Mouse (Mus musculus): ENCODE results near the gene Rack1. TPM values are rescaled to one million over a fixed set of nuclear protein-coding genes. Genes with fewer than 3 reads are reported as not detected.
A peak's percentile ranks its signal among the peaks of the same experiment; 100 is the strongest.

Rack1 gene
- polyA plus RNA-seq, 1 experiment from 2014 or later: 603 TPM

DNA sequence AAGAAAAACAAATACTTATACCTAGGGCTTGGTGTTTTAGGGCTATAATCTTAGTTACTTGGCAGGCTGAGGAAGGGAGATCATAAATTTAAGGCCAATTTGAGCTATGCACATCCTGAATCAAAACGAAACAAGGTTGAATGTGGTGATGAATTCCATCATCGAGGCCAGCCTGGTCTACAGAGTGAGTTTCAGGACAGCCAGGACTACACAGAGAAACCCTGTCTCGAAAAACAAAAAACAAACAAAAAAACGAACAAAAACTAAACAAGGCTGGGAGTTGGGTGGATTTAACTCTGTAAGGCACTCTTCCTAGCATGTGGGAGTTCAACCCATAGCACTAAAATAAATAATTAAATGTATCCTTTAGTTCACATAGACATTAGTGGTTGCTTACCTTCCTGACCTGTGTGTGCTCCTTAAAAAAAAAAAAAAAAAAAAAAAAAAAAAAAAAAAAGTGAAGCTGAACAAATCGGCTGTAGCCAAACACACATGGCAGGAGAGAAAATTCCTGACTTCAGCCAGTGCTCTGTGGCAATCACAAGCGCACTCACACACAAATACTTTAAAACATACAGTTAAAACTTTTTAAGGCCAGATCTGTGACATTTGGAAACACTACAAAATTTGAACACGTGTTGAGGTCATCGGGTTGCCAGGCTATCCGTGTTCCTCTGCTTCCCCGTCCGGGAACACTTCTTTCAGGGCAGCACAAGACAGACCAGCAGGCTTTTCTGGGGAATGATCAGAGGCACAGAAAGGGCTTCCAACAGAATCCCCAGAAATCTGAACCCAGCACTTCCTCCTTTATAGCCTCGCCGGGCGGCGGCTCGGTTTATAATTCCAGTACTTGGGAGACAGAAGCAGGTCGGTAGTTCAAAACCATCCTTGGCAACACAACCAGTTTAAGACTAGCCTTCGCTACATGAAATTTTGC, 880 bp upstream of the Rack1 start:
- H3K4me1 ChIP-seq (ENCODE audit: control insufficient read depth, insufficient read depth, low read length): peaks cover 21% of the 10 kb centered on the region
- H3K9me3 ChIP-seq (replicated peaks; ENCODE audit: control insufficient read depth, low read length): no peaks in the 10 kb centered on the region
- H3K36me3 ChIP-seq (ENCODE audit: control insufficient read depth, insufficient read depth, low read length): peaks cover 24% of the 10 kb centered on the region
- peak overlapping the region; percentile 98 for H3K27ac ChIP-seq (ENCODE audit: low read depth, low read length)
- no peak for ATAC-seq (replicated peaks; ENCODE audit: insufficient number of reproducible peaks, low FRiP score, low TSS enrichment)
- 8% methylated on average over 18 of the region's 18 CpGs for WGBS (ENCODE audit: insufficient replicate concordance)
- peak overlapping the region; percentile 72 for H3K4me3 ChIP-seq (ENCODE audit: low read depth, low read length)
- H3K27me3 ChIP-seq (ENCODE audit: control insufficient read depth, insufficient read depth, low read length): no peaks in the 10 kb centered on the region
- H3K4me2 ChIP-seq: peak overlapping the region; percentile 88
- peak overlapping the region; percentile 92 for H3K9ac ChIP-seq (ENCODE audit: low read depth, low read length)

DNA sequence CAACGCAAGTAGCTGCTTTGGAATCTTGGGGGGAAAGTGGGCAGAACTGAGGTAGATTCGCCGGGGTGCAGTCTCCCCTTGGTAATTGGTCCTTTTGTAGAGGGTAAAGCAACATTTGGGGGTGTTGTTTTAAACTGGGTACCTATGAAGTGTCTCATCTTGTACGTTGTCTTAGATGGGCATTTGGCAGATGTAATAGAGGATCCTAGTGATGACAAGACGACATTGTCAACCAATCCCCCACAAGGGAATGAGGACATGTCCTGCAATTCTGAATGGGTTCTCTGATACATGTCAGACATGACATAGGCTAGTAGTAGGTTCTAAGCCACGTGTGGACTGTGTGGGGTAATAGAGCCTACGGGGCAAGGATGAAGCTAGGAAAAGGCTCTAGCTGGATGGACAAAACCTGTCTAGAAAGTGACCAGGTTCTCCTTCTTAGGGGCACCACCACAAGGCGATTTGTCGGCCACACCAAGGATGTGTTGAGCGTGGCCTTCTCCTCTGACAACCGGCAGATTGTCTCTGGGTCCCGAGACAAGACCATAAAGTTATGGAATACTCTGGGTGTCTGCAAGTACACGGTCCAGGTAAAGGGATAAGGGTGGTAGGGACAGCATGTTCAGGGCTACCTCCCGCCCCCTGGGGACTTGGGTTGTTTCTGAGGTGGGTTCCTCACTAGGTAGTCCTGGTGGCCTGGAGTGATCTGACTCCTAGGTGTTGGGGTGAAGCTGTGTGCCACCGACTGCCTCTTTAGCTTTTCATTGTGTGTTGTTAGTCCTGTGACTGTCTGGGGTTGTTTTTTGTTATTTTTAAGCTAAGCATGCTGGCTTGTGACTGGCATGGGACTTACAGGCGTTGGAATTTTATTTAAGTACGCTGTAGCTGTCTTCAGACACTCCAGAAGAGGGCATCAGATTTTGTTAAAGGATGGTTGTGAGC, 2.0 kb downstream of the Rack1 start:
- WGBS (ENCODE audit: insufficient replicate concordance): 69% methylated on average over 17 of the region's 17 CpGs
- Histone ChIP-seq H3K4me1 (ENCODE audit: control insufficient read depth, insufficient read depth, low read length) (peaks cover 21% of the 10 kb centered on the region), H3K9me3 (replicated peaks; ENCODE audit: control insufficient read depth, low read length) (no peaks in the 10 kb centered on the region), H3K4me3 (ENCODE audit: low read depth, low read length) (peak overlapping the region; percentile 72), H3K4me2 (peak overlapping the region; percentile 88), H3K27ac (ENCODE audit: low read depth, low read length) (no peak overlapping the region), H3K27me3 (ENCODE audit: control insufficient read depth, insufficient read depth, low read length) (no peaks in the 10 kb centered on the region), H3K36me3 (ENCODE audit: control insufficient read depth, insufficient read depth, low read length) (peaks cover 49% of the 10 kb centered on the region), H3K9ac (ENCODE audit: low read depth, low read length) (peak overlapping the region; percentile 92)
- ATAC-seq (replicated peaks; ENCODE audit: insufficient number of reproducible peaks, low FRiP score, low TSS enrichment): no peak

DNA sequence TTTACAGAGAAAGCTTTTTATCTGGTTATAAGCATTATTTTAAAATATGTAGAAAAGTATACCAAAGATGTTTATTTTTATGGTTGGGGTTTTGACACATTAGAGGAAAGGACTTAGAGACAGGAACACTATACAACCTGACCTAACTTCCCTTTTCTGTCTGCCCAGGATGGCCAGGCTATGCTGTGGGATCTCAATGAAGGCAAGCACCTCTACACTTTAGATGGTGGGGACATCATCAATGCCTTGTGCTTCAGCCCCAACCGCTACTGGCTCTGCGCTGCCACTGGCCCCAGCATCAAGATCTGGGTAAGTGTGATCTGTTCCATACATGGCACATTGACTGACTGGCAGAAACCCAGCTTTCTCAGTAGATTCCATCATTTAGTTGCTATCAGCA, 3.9 kb downstream of the Rack1 start:
- Histone ChIP-seq H3K9ac (ENCODE audit: low read depth, low read length) (no peak overlapping the region), H3K27ac (ENCODE audit: low read depth, low read length) (no peak overlapping the region), H3K36me3 (ENCODE audit: control insufficient read depth, insufficient read depth, low read length) (peaks cover 62% of the 10 kb centered on the region), H3K4me2 (no peak overlapping the region), H3K4me1 (ENCODE audit: control insufficient read depth, insufficient read depth, low read length) (peaks cover 12% of the 10 kb centered on the region), H3K27me3 (ENCODE audit: control insufficient read depth, insufficient read depth, low read length) (no peaks in the 10 kb centered on the region), H3K9me3 (replicated peaks; ENCODE audit: control insufficient read depth, low read length) (no peaks in the 10 kb centered on the region), H3K4me3 (ENCODE audit: low read depth, low read length) (no peak overlapping the region)
- no peak for ATAC-seq (replicated peaks; ENCODE audit: insufficient number of reproducible peaks, low FRiP score, low TSS enrichment)
- WGBS (ENCODE audit: insufficient replicate concordance): 97% methylated on average over 2 of the region's 2 CpGs

DNA sequence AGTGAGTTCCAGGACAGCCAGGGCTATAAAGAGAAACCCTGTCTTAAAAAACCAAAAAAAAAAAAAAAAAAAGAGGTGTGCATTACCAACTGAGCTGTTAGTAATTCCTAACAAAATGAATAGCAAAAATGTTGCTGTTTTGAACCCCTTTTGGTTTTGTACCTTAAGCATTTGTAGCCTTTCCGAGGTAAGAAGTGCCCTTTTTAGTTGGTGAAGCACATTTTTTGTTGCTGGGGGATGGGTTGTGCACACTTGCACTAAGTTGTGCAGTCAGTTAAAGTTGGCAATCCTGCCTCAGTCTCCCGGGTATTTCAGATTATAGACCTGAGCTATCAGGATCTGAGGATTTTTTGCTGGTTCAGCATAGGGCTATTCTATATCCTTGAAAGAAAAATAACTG, 4.8 kb downstream of the Rack1 start:
- no peak overlapping the region for H3K4me2 ChIP-seq
- ATAC-seq (replicated peaks; ENCODE audit: insufficient number of reproducible peaks, low FRiP score, low TSS enrichment): no peak
- H3K27me3 ChIP-seq (ENCODE audit: control insufficient read depth, insufficient read depth, low read length): no peaks in the 10 kb centered on the region
- no peak overlapping the region for H3K27ac ChIP-seq (ENCODE audit: low read depth, low read length)
- no peaks in the 10 kb centered on the region for H3K9me3 ChIP-seq (replicated peaks; ENCODE audit: control insufficient read depth, low read length)
- 85% methylated on average over 2 of the region's 2 CpGs for WGBS (ENCODE audit: insufficient replicate concordance)
- no peak overlapping the region for H3K9ac ChIP-seq (ENCODE audit: low read depth, low read length)
- H3K4me3 ChIP-seq (ENCODE audit: low read depth, low read length): no peak overlapping the region
- peaks cover 11% of the 10 kb centered on the region for H3K4me1 ChIP-seq (ENCODE audit: control insufficient read depth, insufficient read depth, low read length)
- peaks cover 65% of the 10 kb centered on the region for H3K36me3 ChIP-seq (ENCODE audit: control insufficient read depth, insufficient read depth, low read length)

DNA sequence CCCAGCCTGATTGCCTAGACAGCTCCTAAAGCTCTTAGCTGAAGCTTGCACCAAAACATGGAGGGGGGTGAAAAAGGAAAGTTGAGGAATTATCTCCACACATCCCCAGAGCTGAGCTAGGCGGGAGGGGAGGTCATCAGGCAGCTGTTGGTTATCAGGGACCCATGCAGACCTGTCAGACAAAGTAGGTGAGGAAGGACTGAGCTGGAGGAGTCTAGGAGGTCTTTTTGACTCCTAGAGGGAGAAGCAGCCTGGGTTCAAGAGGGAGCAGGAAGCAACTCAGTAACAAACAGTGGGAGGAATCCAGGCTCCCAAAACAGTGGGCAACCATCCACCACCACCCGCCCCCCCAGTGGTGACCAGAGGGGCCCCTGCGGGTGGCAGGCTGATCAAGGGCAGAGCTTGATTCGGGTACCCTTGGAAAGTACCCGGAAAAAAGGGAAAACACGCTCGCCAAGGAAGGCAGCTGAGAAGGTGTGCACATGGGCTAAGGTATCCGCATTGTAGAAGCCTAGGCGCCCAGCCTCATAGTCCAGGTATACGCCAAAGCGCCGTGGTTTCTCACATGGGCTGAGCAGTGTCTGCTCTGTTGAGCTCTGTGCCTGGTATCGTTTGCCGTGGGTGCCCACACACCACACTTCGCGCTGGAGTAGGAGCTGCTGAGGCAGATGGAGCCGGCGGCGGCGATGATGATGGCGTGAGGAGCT, 6.9 kb downstream of the Rack1 start:
- 53% methylated on average over 21 of the region's 21 CpGs for WGBS (ENCODE audit: insufficient replicate concordance)
- Histone ChIP-seq H3K4me1 (ENCODE audit: control insufficient read depth, insufficient read depth, low read length) (peaks cover 4% of the 10 kb centered on the region), H3K27ac (ENCODE audit: low read depth, low read length) (no peak overlapping the region), H3K9ac (ENCODE audit: low read depth, low read length) (no peak overlapping the region), H3K36me3 (ENCODE audit: control insufficient read depth, insufficient read depth, low read length) (peaks cover 66% of the 10 kb centered on the region), H3K9me3 (replicated peaks; ENCODE audit: control insufficient read depth, low read length) (no peaks in the 10 kb centered on the region), H3K4me2 (no peak overlapping the region), H3K27me3 (ENCODE audit: control insufficient read depth, insufficient read depth, low read length) (no peaks in the 10 kb centered on the region), H3K4me3 (ENCODE audit: low read depth, low read length) (no peak overlapping the region)
- ATAC-seq (replicated peaks; ENCODE audit: insufficient number of reproducible peaks, low FRiP score, low TSS enrichment): peak; percentile 52; the same call in 1 of the 2 replicates

DNA sequence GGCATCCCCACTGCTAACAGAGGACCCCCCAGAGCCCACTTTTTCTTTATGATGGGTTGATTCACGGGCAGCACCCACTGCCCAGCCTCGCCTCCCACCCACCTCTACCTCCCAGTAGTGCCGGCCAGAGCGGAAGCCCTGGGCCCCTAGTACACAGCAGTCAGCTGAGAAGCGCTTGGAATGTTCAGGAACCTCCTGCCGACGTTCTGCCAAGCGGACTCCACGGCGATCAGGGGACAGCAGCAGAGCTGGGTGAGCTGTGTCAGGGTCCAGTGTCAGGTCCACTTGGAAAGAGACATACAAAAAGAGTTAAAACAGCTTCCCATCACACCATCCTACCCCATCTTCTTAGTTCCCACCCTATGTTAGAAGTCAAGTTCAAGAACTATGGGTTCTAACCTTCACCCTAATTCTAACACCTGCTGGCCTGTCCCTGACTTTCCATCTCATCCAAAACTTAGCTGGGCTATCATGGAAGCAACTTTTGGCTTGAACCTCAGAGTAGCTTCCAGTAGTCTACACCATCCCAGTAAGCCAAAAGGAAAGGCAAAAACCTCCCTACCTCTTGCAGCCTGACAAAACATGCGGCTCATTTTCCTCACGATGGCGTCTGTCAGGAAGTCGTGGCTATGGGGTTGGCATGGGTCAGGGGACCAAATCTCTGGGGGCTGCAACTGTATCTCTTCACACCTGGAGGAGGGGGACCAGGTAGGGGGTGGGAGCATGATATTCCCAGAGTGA, 7.6 kb downstream of the Rack1 start:
- peaks cover 63% of the 10 kb centered on the region for H3K36me3 ChIP-seq (ENCODE audit: control insufficient read depth, insufficient read depth, low read length)
- no peak overlapping the region for H3K4me2 ChIP-seq
- H3K27me3 ChIP-seq (ENCODE audit: control insufficient read depth, insufficient read depth, low read length): no peaks in the 10 kb centered on the region
- no peak overlapping the region for H3K27ac ChIP-seq (ENCODE audit: low read depth, low read length)
- H3K9me3 ChIP-seq (replicated peaks; ENCODE audit: control insufficient read depth, low read length): no peaks in the 10 kb centered on the region
- H3K9ac ChIP-seq (ENCODE audit: low read depth, low read length): no peak overlapping the region
- peak; percentile 35; the same call in 1 of the 2 replicates for ATAC-seq (replicated peaks; ENCODE audit: insufficient number of reproducible peaks, low FRiP score, low TSS enrichment)
- H3K4me3 ChIP-seq (ENCODE audit: low read depth, low read length): no peak overlapping the region
- H3K4me1 ChIP-seq (ENCODE audit: control insufficient read depth, insufficient read depth, low read length): no peaks in the 10 kb centered on the region
- WGBS (ENCODE audit: insufficient replicate concordance): 59% methylated on average over 14 of the region's 14 CpGs

DNA sequence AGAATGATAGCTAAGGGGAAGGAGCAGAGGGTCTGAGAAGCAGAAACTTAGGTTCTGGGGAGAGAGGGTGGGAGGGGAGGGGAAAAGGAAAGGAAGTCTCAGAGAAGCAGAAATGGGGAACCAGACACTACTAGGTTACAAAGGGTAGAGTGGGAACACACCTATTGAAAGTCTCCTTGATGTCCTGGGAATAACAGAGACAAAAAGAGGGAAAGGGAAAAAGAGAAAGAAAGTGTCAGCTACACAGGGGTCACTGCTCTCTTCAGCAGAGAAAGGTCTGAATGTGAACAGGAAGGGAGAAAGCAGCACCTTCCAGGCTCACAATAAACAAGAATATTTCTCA, 8.1 kb downstream of the Rack1 start:
- Histone ChIP-seq H3K9ac (ENCODE audit: low read depth, low read length) (no peak overlapping the region), H3K36me3 (ENCODE audit: control insufficient read depth, insufficient read depth, low read length) (peaks cover 57% of the 10 kb centered on the region), H3K4me3 (ENCODE audit: low read depth, low read length) (no peak overlapping the region), H3K9me3 (replicated peaks; ENCODE audit: control insufficient read depth, low read length) (no peaks in the 10 kb centered on the region), H3K27me3 (ENCODE audit: control insufficient read depth, insufficient read depth, low read length) (no peaks in the 10 kb centered on the region), H3K4me1 (ENCODE audit: control insufficient read depth, insufficient read depth, low read length) (no peaks in the 10 kb centered on the region), H3K27ac (ENCODE audit: low read depth, low read length) (no peak overlapping the region), H3K4me2 (no peak overlapping the region)
- no peak for ATAC-seq (replicated peaks; ENCODE audit: insufficient number of reproducible peaks, low FRiP score, low TSS enrichment)

Data from heart, embryonic 11.5 days (tissue).